Mouse (Mus musculus): ENCODE results near the gene Cnr2. TPM values are rescaled to one million over a fixed set of nuclear protein-coding genes. Genes with fewer than 3 reads are reported as not detected.

The Cnr2 gene
- total and polyA plus RNA-seq, 3 experiments: 6.8 to 10.2 TPM; not detected in 1

DNA sequence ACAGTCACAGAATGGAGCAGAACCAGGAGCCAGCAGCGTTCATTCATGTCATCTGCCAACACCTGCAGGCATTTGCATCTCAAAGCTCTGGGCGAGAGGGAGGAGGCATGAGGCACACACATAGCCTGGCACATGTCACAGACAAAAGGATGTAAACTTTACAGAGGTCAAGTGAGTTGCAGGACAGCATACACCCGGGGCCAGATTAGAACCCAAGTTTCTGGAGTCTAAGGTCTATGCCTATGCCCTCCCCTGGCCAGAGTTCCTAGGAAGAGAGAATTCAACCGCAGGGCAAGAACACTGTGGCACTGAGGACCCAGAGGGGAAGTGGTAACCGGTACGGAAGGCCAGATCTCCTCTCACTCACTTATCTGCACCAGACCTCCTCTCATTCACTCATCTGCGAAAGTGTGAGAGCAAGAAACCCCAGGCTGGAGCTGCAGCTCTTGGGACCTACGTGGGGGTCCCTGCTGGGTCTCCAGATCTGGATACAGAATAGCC is at the start of gene Cnr2 (continued):
- TF ChIP-seq CTCF (IDR thresholded peaks at IDR 0.05 in 2 of 3, conservative IDR thresholded peaks at IDR 0.05 in 1 of 3; ENCODE audit: control insufficient read depth in 1 of 3, insufficient read depth in 1 of 3, low read depth in 2 of 3, low read length in 3 of 3, poor library complexity in 1 of 3, severe bottlenecking in 1 of 3): no peak
- TF ChIP-seq SMC3 (IDR thresholded peaks at IDR 0.05; ENCODE audit: low read depth, low read length): no peak
- TF ChIP-seq MAX (IDR thresholded peaks at IDR 0.05; ENCODE audit: low read length): peak; percentile 61

DNA sequence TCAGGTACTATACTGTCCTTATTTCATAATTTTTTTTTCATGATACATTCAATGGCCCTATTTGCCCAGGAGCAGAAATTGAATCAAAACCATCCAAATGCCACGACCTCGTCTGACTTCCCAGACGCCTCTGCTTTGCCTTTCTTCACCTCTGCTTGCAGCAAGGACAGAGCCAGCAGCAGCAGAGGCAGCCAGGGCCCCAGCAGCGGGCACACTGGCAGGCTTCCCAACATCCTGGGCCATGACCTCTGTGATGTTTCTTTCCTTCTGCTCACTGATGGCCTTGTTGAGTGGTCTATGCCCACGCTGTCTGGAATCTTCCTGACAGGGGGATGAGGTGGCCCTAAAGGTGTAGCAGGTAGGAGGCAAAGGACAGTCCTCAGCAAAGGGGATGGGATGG is 47.6 kb upstream of the Cnr2 start:
- no peak overlapping the region for H3K9ac ChIP-seq (ENCODE audit: control insufficient read depth, low read depth, low read length, poor library complexity, severe bottlenecking)
- TF ChIP-seq NELFE (IDR thresholded peaks at IDR 0.05; ENCODE audit: low read depth, low read length) (no peak), POLR2AphosphoS5 (IDR thresholded peaks at IDR 0.05; ENCODE audit: borderline replicate concordance, low read depth, low read length) (no peak), ETS1 (IDR thresholded peaks at IDR 0.05; ENCODE audit: low read depth, low read length) (no peak), RAD21 (IDR thresholded peaks at IDR 0.05; ENCODE audit: low read depth, low read length) (no peak), CHD2 (IDR thresholded peaks at IDR 0.05; ENCODE audit: low read length) (no peak), MXI1 (IDR thresholded peaks at IDR 0.05; ENCODE audit: low read depth, low read length) (no peak), GATA1 (IDR thresholded peaks at IDR 0.05; ENCODE audit: low read depth, low read length) (no peak), TBP (IDR thresholded peaks at IDR 0.05; ENCODE audit: low read depth, low read length) (no peak), TCF12 (IDR thresholded peaks at IDR 0.05; ENCODE audit: low read depth, low read length) (no peak), ZKSCAN1 (IDR thresholded peaks at IDR 0.05; ENCODE audit: low read depth, low read length) (no peak), MYC (IDR thresholded peaks at IDR 0.05; ENCODE audit: low read depth, low read length) (no peak), KAT2A (conservative IDR thresholded peaks at IDR 0.05; ENCODE audit: low read depth, low read length) (no peak), ELF1 (IDR thresholded peaks at IDR 0.05; ENCODE audit: low read depth, low read length) (no peak), ZNF384 (IDR thresholded peaks at IDR 0.05; ENCODE audit: low read depth, low read length) (no peak), BHLHE40 (IDR thresholded peaks at IDR 0.05; ENCODE audit: borderline replicate concordance, low read depth, low read length) (no peak), TAL1 (IDR thresholded peaks at IDR 0.05; ENCODE audit: low read length) (no peak), E2F4 (IDR thresholded peaks at IDR 0.05; ENCODE audit: borderline replicate concordance, low read depth, low read length) (no peak), RCOR1 (IDR thresholded peaks at IDR 0.05; ENCODE audit: low read depth, low read length) (no peak), EP300 (IDR thresholded peaks at IDR 0.05; ENCODE audit: low read depth in 1 of 2, low read length in 2 of 2) (no peak), MAFK (IDR thresholded peaks at IDR 0.05; ENCODE audit: borderline replicate concordance, low read depth, low read length) (no peak)
- H3K4me3 ChIP-seq (ENCODE audit: control insufficient read depth in 1 of 2, insufficient read depth in 1 of 2, low read depth in 2 of 2, low read length in 2 of 2): no peak overlapping the region
- H3K36me3 ChIP-seq (ENCODE audit: control insufficient read depth in 1 of 2, insufficient read depth in 2 of 2, low read length in 2 of 2): peaks cover 0 to 18% of the 10 kb centered on the region in 2 experiments; a peak in 2 of 4 replicates
- no peaks in the 10 kb centered on the region for H3K79me2 ChIP-seq (ENCODE audit: control insufficient read depth, insufficient read depth, low read length, poor library complexity)
- DNase-seq (ENCODE audit: low read depth, low spot score): no peak
- H3K27ac ChIP-seq (ENCODE audit: control insufficient read depth, low read depth, low read length): no peak overlapping the region
- no peaks in the 10 kb centered on the region for H3K9me3 ChIP-seq (replicated peaks; ENCODE audit: insufficient read depth, low read length)
- no peaks in the 10 kb centered on the region for H3K27me3 ChIP-seq (ENCODE audit: control insufficient read depth in 1 of 2, insufficient read depth in 2 of 2, low read length in 2 of 2)
- peaks cover 11 to 27% of the 10 kb centered on the region in 2 experiments for H3K4me1 ChIP-seq (ENCODE audit: control insufficient read depth in 1 of 2, insufficient read depth in 2 of 2, low read length in 2 of 2)
